Mouse (Mus musculus) heart, embryonic 11.5 days (tissue): ENCODE results near the gene Ift20. TPM values are rescaled to one million over a fixed set of nuclear protein-coding genes. Genes with fewer than 3 reads are reported as not detected.
"Not testable (repeated sequence)": the region's sequence is repeated elsewhere in the genome, so short reads cannot be mapped to it uniquely, and the experiment has no call there.

Experiments
- ATAC-seq: fragments of 200-750 bp; cut with Nextera tagmentation; replicated peaks from 2 replicates; pipeline ENCODE4 v1.8.0; 2017; ENCODE audit warnings: moderate library complexity; ENCODE audit not compliant: insufficient number of reproducible peaks, low FRiP score, low TSS enrichment
- H3K27ac ChIP-seq: fragments of 300-500 bp; sonication (generic); 2 replicates; pipeline ENCODE4 v1.5.1; 2014; ENCODE audit warnings: mild to moderate bottlenecking, low read depth, low read length
- H3K27me3 ChIP-seq: fragments of 300-500 bp; sonication (generic); 2 replicates; pipeline ENCODE4 v1.6.1; 2014; ENCODE audit warnings: mild to moderate bottlenecking, low read length, mixed read lengths; ENCODE audit not compliant: control insufficient read depth, insufficient read depth
- H3K36me3 ChIP-seq: fragments of 300-500 bp; sonication (generic); 2 replicates; pipeline ENCODE4 v1.6.1; 2014; ENCODE audit warnings: mild to moderate bottlenecking, low read length, moderate library complexity, mixed read lengths; ENCODE audit not compliant: control insufficient read depth, insufficient read depth
- H3K4me1 ChIP-seq: fragments of 300-500 bp; sonication (generic); 2 replicates; pipeline ENCODE4 v1.6.1; 2014; ENCODE audit warnings: low read length; ENCODE audit not compliant: control insufficient read depth, insufficient read depth
- H3K4me2 ChIP-seq: fragments of 300-500 bp; sonication (generic); 2 replicates; pipeline ENCODE4 v1.6.1; 2014; ENCODE audit warnings: mild to moderate bottlenecking, moderate library complexity
- H3K4me3 ChIP-seq: fragments of 300-500 bp; sonication (generic); 2 replicates; pipeline ENCODE4 v1.5.1; 2014; ENCODE audit warnings: low read depth, low read length
- H3K9ac ChIP-seq: fragments of 300-500 bp; sonication (generic); 2 replicates; pipeline ENCODE4 v1.6.1; 2014; ENCODE audit warnings: mild to moderate bottlenecking, low read depth, low read length, moderate library complexity
- H3K9me3 ChIP-seq: fragments of 300-500 bp; sonication (generic); replicated peaks from 2 replicates; pipeline ENCODE4 v1.6.1; 2016; ENCODE audit warnings: low read length; ENCODE audit not compliant: control insufficient read depth
- WGBS: fragments of 180-500 bp; shearing (Covaris S2); extraction: QIAGEN DNeasy Blood & Tissue Kit; methylation state at CpG from one replicate; pipeline ENCODE4 v1.1.7; 2014; ENCODE audit not compliant: insufficient replicate concordance; 5-methylcytosine and 5-hydroxymethylcytosine counted together
- polyA plus RNA-seq: library from polyadenylated mRNA; unstranded; fragments of >200 nt; fragmentation: Nextera tagmentation; extraction: Ambion mirVana; gene quantifications from 2 replicates; pipeline ENCODE4 v1.2.1, GENCODE M21; 2014

Ift20 gene
- polyA plus RNA-seq, 1 experiment from 2014 or later = 107 TPM

DNA sequence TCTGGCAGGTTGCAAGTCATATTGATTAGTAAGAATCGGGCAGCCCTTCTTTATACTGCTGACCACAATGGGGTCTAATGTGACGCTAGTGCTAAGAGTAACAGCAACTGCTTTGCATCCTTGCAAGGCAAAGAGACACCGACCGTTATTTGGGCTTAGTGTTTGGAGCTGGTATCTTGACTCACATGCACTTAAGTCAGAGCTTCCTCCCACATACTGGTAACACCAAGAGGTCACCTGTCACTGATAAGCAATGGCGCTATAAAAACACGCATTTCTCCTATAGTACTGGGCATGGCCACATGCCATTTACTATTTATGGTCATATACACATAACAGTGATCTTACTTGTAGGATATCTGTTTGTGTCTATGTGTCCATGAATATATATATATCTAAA, 46.7 kb downstream of the Ift20 start:
- no peaks in the 10 kb centered on the region for H3K4me1 ChIP-seq
- H3K9me3 ChIP-seq = no peaks in the 10 kb centered on the region
- WGBS = 69% methylated on average over 6 of the region's 6 CpGs
- H3K4me3 ChIP-seq = no peak overlapping the region
- no peak overlapping the region for H3K9ac ChIP-seq
- peaks cover 19% of the 10 kb centered on the region for H3K36me3 ChIP-seq
- ATAC-seq = no peak
- H3K27me3 ChIP-seq = no peaks in the 10 kb centered on the region
- no peak overlapping the region for H3K27ac ChIP-seq
- H3K4me2 ChIP-seq = no peak overlapping the region

DNA sequence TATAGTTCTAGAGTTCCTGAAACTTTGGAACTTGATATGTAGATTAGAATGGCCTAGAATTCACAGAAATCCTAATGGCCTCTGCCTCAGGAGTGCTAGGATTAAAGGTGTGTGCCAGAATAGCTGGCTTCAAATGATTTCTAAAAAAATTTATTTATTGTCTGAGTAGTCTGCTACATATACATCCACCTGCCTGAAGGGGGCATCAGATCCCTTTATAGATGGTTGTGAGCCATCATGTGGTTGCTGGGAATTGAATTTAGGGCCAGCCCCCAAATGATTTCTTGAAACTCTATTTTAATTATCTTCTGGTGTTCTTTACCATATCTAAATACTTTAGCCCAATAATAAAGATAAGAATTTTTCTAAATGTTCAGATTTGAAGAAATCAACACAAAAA, 49.9 kb downstream of the Ift20 start:
- Histone ChIP-seq H3K27me3 (no peaks in the 10 kb centered on the region), H3K9ac (no peak overlapping the region), H3K27ac (no peak overlapping the region), H3K4me1 (no peaks in the 10 kb centered on the region; the same call in 1 of the 2 replicates), H3K9me3 (no peaks in the 10 kb centered on the region), H3K4me2 (no peak overlapping the region), H3K36me3 (peaks cover 15% of the 10 kb centered on the region), H3K4me3 (no peak overlapping the region)
- no peak for ATAC-seq

DNA sequence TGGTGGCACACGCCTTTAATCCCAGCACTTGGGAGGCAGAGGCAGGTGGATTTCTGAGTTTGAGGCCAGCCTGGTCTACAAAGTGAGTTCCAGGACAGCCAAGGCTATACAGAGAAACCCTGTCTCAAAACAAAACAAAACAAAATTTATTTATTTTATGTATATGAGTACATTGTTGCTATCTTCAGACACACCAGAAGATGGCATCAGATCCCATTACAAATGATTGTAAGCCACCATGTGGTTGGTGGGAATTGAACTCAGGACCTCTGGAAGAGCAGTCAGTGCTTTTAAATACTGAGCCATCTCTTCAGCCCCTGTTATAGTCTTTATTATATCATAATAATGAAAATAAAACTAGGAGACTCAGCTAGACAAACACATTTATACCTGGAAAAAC, 51.5 kb downstream of the Ift20 start:
- not testable (repeated sequence) for H3K27ac ChIP-seq, H3K4me1 ChIP-seq, H3K9me3 ChIP-seq, H3K9ac ChIP-seq, ATAC-seq, H3K4me3 ChIP-seq, H3K4me2 ChIP-seq, H3K27me3 ChIP-seq
- WGBS = 90% methylated on average over 1 of the region's 1 CpGs
- peaks cover 15% of the 10 kb centered on the region for H3K36me3 ChIP-seq

Other genes starting within 250 kb of the Ift20 start
- 0.17 TPM in 1 of 2 replicates, not detected in the other for gene BC030499, start 245.5 kb upstream of the Ift20 start, polyA plus RNA-seq
- gene Spag5, start 234.8 kb upstream of the Ift20 start, polyA plus RNA-seq = 31.7 and 32.8 TPM in 2 replicates
- gene Aldoc, start 213.4 kb upstream of the Ift20 start, polyA plus RNA-seq = 11.2 and 12.4 TPM in 2 replicates
- 58.7 and 61.8 TPM in 2 replicates for gene Pigs, start 207.9 kb upstream of the Ift20 start, polyA plus RNA-seq
- 44.9 and 48.1 TPM in 2 replicates for gene Unc119, start 192.9 kb upstream of the Ift20 start, polyA plus RNA-seq
- gene Foxn1, start 149.8 kb upstream of the Ift20 start, polyA plus RNA-seq = 0.07 and 0.29 TPM in 2 replicates
- not detected in 2 replicates for gene Slc13a2, start 114.1 kb upstream of the Ift20 start, polyA plus RNA-seq
- gene Slc46a1, start 70.7 kb upstream of the Ift20 start, polyA plus RNA-seq = 7.8 and 8.0 TPM in 2 replicates
- 0.39 and 0.46 TPM in 2 replicates for gene Sarm1, start 38.6 kb upstream of the Ift20 start, polyA plus RNA-seq
- gene Vtn, start 37.3 kb upstream of the Ift20 start, polyA plus RNA-seq = 0.54 and 4.6 TPM in 2 replicates
- not detected in 2 replicates for gene Sebox, start 32.9 kb upstream of the Ift20 start, polyA plus RNA-seq
- 57.0 and 63.9 TPM in 2 replicates for gene Tmem199, start 24.2 kb upstream of the Ift20 start, polyA plus RNA-seq
- 130 and 154 TPM in 2 replicates for gene Poldip2, start 24.2 kb upstream of the Ift20 start, polyA plus RNA-seq
- 81.1 and 92.5 TPM in 2 replicates for gene Tnfaip1, start within 50 bp of the Ift20 start, polyA plus RNA-seq
- gene Tmem97, start 14.4 kb downstream of the Ift20 start, polyA plus RNA-seq = 82.4 and 88.3 TPM in 2 replicates
- gene Nlk, start 161.0 kb downstream of the Ift20 start, polyA plus RNA-seq = 16.1 and 16.6 TPM in 2 replicates
- gene Ccnq, start 215.4 kb downstream of the Ift20 start, polyA plus RNA-seq = 31.0 and 34.0 TPM in 2 replicates